Mouse (Mus musculus) stomach, embryonic 16.5 days (tissue): ENCODE measurements around the gene Pcnx. TPM values are rescaled to one million over a fixed set of nuclear protein-coding genes. Genes with fewer than 3 reads are reported as not detected.
"Not testable (repeated sequence)": the region's sequence is repeated elsewhere in the genome, so short reads cannot be mapped to it uniquely, and the experiment has no call there.

Experiments
- ATAC-seq: fragments of 200-750 bp; cut with Nextera tagmentation; 2 replicates; pipeline ENCODE4 v1.8.0; 2017; ENCODE audit warnings: moderate number of reproducible peaks, moderate TSS enrichment; ENCODE audit not compliant: insufficient read depth, low FRiP score
- H3K27ac ChIP-seq: fragments of 300-500 bp; sonication (generic); 2 replicates; pipeline ENCODE4 v1.5.1; 2014; ENCODE audit warnings: low read length
- H3K27me3 ChIP-seq: fragments of 300-500 bp; sonication (generic); 2 replicates; pipeline ENCODE4 v1.6.1; 2014; ENCODE audit warnings: low read length, control low read depth, mixed read lengths; ENCODE audit not compliant: control insufficient read depth, insufficient read depth
- H3K36me3 ChIP-seq: fragments of 300-500 bp; sonication (generic); 2 replicates; pipeline ENCODE4 v1.6.1; 2014; ENCODE audit warnings: low read length; ENCODE audit not compliant: control insufficient read depth, insufficient read depth
- H3K4me1 ChIP-seq: fragments of 300-500 bp; sonication (generic); 2 replicates; pipeline ENCODE4 v1.6.1; 2014; ENCODE audit warnings: low read length, control low read depth, mixed read lengths; ENCODE audit not compliant: control insufficient read depth, insufficient read depth
- H3K4me2 ChIP-seq: fragments of 300-500 bp; sonication (generic); 2 replicates; pipeline ENCODE4 v1.6.1; 2014; ENCODE audit warnings: low read depth, low read length, mixed read lengths
- H3K4me3 ChIP-seq: fragments of 300-500 bp; sonication (generic); replicated peaks from 2 replicates; pipeline ENCODE4 v1.5.1; 2014; ENCODE audit warnings: mild to moderate bottlenecking, low read length
- H3K9ac ChIP-seq: fragments of 300-500 bp; sonication (generic); 2 replicates; pipeline ENCODE4 v1.6.1; 2014; ENCODE audit warnings: low read length
- H3K9me3 ChIP-seq: fragments of 300-500 bp; sonication (generic); replicated peaks from 2 replicates; pipeline ENCODE4 v1.6.1; 2016; ENCODE audit warnings: low read length, control low read depth; ENCODE audit not compliant: control insufficient read depth
- WGBS: fragments of 180-500 bp; shearing (Covaris S2); extraction: QIAGEN DNeasy Blood & Tissue Kit; methylation state at CpG from one replicate; pipeline ENCODE4 v1.1.7; 2014; 5-methylcytosine and 5-hydroxymethylcytosine counted together
- polyA plus RNA-seq: library from polyadenylated mRNA; unstranded; fragments of >200 nt; fragmentation: Nextera tagmentation; extraction: Ambion mirVana; gene quantifications from 2 replicates; pipeline ENCODE4 v1.2.1, GENCODE M21; 2015

The Pcnx gene
- polyA plus RNA-seq, 1 experiment from 2014 or later: 10.3 TPM

DNA sequence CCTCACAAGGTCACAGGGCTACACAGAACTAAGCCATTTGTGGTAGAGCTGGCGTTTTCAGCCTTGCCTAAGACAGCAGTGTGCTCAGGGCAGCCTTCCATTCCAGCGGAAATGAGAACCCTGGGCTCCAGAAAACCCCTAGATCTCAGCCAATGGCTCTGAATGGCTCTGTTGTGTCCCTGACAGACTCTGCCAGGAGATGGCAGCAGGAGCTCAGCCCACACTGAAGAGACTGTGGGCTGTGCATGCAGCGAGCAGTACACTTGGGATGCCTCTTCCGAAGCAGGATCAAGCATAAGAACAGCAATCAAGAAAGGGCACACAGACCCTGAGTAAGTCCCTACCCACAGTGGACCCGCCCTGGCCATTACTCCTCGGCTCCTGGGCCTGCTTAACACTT lies 173.7 kb downstream of the Pcnx start:
- not testable (repeated sequence) for H3K4me3 ChIP-seq, H3K4me1 ChIP-seq, H3K27ac ChIP-seq, H3K27me3 ChIP-seq, H3K9ac ChIP-seq, H3K36me3 ChIP-seq, H3K9me3 ChIP-seq, H3K4me2 ChIP-seq
- WGBS: no CpG with 5 or more reads among the region's 6 CpGs
- peak; percentile 91 for ATAC-seq

DNA sequence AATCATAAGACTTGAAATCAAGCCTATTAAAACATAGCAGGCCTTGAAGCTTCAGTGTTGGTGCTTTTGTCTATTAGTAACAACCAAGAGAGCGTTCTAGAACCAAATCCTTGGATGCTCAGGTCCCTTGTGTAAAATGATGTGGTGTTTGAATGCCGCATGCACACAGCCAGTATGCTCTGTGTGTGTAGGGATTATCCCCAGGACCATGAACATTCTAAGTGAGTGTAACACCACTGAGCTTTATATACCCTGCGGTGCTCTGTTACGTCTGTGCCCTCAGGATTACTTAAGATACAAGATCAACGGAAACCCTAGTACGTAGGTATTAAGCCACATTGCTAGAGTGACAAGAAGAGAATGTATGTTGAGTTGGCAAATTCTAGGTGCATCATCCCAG lies 174.2 kb downstream of the Pcnx start:
- ATAC-seq, H3K4me3 ChIP-seq, H3K9ac ChIP-seq, H3K4me2 ChIP-seq, H3K27ac ChIP-seq, H3K36me3 ChIP-seq, H3K4me1 ChIP-seq, H3K27me3 ChIP-seq, H3K9me3 ChIP-seq: not testable (repeated sequence)
- no CpG with 5 or more reads among the region's 6 CpGs for WGBS

DNA sequence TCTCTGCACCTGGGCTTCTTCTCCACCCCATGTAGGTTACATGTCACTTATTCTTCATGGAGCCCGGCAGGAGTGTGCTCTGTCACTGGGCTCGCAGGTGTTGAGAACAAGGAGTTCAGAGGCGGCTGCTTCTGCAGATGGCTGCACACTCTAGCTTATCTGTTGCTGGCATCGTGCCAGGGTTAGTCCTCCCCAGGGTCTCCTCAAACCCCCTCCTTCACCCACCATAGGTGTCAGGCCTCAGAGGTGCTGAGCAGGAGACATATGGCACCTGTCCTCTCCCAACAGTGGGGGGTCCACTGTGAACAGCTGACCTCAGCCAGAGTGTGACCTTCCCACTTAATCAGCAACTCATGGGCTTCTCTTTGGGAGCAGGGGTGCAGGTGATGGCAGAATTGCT lies 184.3 kb downstream of the Pcnx start:
- not testable (repeated sequence) for H3K36me3 ChIP-seq, ATAC-seq, H3K27me3 ChIP-seq, H3K27ac ChIP-seq, H3K4me1 ChIP-seq, H3K4me3 ChIP-seq, H3K9me3 ChIP-seq, H3K9ac ChIP-seq, H3K4me2 ChIP-seq
- WGBS: no CpG with 5 or more reads among the region's 4 CpGs

Other genes with a start within 250 kb of the Pcnx start
- 6.8 and 7.6 TPM in 2 replicates for gene Ttc9, start 228.8 kb upstream of the Pcnx start, polyA plus RNA-seq
- 1.7 and 1.8 TPM in 2 replicates for gene Map3k9, start 78.8 kb upstream of the Pcnx start, polyA plus RNA-seq